Mouse (Mus musculus) G1E (cell line): ENCODE measurements around the gene N4bp3.

Experiments used
- CTCF ChIP-seq: IDR thresholded peaks from 2 replicates; pipeline ENCODE4 v1.5.1; 2012; ENCODE audit warnings: low read depth, low read length, inconsistent platforms, mixed read lengths
- GATA1 ChIP-seq: IDR thresholded peaks from 2 replicates; pipeline ENCODE4 v1.6.1; 2012; ENCODE audit warnings: borderline replicate concordance, low read length, inconsistent platforms, mixed read lengths
- GATA2 ChIP-seq: IDR thresholded peaks from 2 replicates; pipeline ENCODE4 v1.6.1; 2012; ENCODE audit warnings: low read depth, low read length, inconsistent platforms, borderline replicate concordance
- POLR2AphosphoS5 ChIP-seq: IDR thresholded peaks from 2 replicates; pipeline ENCODE4 v1.6.1; 2012; ENCODE audit warnings: low read depth, low read length, inconsistent platforms; ENCODE audit not compliant: insufficient replicate concordance
- TAL1 ChIP-seq: conservative IDR thresholded peaks from 2 replicates; pipeline ENCODE4 v1.6.1; 2012; ENCODE audit warnings: low read depth, low read length, inconsistent platforms, mixed read lengths

DNA sequence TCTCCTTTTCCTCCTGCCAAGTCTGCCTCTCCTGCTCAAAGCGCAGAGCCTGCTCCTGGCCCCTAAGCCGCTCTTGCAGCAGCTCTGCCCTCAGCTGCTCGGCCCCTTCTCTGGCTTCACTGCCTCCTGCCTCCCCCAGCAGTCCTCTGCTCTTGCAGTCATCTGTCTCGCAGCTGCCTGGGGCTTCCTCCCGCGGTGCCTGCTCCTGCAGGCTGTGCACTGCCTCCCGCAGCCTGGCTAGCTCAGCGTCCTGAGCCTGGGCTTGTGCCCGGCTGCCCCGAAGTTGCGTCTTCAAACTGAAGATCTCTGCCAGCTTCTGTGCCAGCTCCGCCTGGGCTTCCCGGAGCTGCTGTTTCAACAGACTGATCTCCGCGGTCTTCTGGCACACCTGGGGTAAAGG is 6.9 kb downstream of the N4bp3 start:
- TF ChIP-seq CTCF (no peak), GATA1 (no peak), TAL1 (no peak), POLR2AphosphoS5 (no peak), GATA2 (no peak)
